Mouse (Mus musculus) left cerebral cortex, adult 11 months (tissue): ENCODE measurements at regions not wholly inside any gene's neighbourhood (a gene's known extent, or its start where the extent isn't known, plus 50 kb on each side); places are given as distances from the start of the nearest gene placed in this dataset.

Experiments
- DNase-seq: peaks from one replicate; pipeline ENCODE4 v3.0.0; 2022; ENCODE audit warnings: low spot score

DNA sequence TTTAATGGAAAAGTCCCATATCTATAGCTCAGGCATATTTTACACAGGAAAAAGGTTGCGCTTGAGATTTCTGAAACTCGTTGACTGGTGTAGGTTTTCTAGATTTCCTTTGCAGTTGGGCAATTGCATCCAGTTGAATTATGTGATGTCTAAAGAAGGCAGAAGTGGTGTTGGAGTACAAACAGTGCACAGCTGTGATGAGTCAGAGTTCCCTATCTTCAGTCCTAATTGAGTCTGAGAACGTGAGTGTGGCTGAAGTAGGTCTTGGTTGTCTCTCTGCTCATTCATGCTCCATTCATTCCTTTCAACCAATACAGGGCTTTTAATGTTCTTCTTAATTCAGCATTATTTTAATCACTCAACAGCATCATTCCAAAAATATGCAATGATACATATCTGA, 142.9 kb upstream of the Dpyd start:
- DNase-seq, result no peak

DNA sequence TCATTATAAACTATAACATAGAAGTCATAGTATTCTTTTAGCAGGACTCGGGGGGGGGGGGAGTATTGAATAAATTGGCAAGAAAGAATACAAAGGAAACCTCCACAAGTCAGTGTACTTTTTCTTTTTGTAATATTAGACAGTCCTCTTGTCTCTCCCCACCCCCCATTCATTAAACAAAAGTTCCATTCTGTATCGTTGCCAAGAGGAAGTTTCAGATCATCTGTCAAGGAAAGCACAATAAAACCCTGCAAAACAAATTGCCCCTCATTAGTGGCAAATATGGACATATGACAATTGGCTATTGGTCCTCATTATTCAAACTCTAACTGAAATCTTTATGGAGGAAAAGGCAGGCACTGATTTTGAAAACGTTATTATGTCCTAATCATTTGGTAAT, 140.2 kb upstream of the Dpyd start:
- DNase-seq, result no peak

DNA sequence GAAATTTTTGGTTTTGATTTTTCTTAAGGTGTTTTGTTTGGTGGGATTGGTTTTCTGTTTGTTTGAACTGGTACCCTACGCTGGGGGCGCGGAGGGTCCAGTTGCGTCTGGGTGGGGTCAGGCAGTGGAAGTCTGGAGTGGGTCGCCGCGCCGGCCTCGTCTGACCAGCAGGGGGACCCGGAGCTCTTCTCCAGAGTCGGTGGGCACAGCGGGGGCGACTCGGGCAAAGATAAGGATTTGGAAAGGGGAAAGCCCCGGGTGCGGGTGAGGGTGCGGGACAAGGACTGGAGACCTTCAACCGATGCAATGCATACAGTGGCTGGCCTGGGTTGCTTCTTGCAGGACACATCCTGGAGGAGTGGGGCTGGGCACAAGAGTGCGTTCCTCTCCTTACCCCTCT, 136.2 kb upstream of the Dpyd start:
- DNase-seq, result no peak

DNA sequence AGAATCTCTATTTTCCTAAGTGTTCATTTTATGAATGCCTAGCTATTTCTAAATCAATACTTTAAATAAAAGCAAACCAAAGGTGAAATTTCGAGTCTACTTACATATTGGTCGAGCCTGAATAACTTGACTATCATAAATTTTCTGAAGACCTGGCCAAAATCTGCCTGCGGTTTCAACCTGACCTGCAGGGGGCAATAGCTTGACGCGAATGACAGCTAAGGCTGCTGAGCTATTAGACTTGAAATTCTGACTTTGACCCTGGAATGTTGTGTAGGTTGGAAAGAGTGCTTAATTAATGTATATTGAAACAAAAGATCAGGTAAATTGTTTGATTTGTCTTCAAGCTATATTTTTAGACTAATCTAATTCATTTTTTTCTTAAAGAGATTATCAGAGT, 133.4 kb upstream of the Dpyd start:
- DNase-seq, result peak; percentile 72

DNA sequence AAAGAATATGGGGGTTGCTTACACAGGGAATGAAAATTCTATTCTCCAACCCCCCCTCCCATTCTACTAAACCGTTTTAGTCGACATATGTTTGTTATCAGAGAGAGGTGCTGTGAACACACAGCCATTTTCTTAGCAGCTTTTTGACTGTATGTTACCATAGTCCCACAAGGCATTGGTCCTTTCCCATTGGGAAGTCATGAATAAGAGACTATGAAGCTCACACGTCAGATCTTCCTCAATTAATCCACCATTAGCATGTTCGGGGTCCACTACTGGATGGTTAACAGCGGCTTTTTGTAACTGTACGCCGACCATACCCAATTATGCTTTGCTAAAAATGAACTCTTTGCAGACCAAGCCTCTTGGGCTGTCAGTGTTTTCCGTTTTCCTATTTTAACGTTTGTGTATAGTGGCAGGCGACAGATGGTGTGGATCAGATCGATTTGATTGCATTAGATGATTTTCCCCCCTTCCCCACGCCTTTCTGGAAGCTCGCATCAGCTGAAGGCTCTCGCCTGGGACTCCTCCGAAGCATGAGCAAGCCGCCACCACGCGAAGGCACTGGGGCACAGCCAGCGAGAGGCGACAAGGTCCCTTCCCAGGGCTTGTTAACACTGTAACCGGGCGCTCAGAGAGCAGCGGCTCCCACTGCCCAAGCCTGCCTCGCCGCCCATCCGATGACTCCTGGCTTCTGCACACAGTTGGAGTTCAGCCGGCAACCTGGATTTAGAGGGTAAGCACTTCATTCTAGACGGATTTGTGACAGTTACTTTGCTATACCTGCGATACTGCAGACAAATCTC, 131.9 kb upstream of the Dpyd start:
- DNase-seq, result no peak

DNA sequence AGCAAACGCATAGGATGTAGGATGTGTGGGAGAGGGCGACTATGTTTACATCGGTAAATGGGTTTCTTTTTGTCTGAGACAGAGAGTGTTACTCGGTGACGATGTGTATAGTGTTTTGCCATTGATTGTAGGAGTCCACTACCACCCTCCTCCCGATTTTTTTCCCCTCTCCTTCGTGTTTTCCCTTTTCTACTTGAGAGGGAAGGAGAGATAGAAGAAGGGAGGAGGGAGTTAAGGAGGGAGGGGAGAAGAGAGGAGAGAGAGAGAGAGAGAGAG, 131.4 kb upstream of the Dpyd start:
- DNase-seq, result no peak

DNA sequence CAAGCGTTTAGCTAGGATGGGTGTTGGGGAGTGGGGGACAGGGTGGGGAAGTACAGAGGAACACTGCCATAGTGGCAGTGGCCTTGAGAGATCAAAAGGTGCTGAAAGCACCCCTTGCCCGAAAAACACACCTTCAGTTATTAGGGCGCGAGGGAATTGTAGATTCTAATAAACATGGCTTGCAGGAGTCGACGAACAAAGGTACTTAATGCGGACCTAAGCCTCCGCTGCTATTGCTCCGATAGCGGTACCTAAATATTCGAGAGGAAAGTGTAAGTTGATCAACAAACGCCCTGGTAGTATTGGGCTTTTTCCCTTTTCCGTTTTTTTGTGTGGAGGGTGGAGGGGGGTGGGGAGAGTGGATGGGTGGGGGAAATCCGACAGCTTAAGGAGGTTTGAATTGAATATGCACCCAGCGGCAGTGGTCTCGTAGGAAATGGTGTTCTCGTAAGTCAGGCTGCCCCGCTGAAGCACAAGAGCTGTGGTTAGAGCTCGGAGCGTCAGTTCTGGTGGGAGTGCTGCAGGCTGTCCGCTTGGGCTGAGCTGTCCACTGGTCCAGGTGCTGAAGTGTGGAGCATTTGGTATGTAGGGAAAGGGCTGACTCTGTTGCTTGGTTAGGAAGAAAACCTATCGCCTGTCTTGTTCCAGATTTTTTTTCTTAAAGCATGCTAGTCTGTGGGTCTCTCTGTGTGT, 130.8 kb upstream of the Dpyd start:
- no peak for DNase-seq

DNA sequence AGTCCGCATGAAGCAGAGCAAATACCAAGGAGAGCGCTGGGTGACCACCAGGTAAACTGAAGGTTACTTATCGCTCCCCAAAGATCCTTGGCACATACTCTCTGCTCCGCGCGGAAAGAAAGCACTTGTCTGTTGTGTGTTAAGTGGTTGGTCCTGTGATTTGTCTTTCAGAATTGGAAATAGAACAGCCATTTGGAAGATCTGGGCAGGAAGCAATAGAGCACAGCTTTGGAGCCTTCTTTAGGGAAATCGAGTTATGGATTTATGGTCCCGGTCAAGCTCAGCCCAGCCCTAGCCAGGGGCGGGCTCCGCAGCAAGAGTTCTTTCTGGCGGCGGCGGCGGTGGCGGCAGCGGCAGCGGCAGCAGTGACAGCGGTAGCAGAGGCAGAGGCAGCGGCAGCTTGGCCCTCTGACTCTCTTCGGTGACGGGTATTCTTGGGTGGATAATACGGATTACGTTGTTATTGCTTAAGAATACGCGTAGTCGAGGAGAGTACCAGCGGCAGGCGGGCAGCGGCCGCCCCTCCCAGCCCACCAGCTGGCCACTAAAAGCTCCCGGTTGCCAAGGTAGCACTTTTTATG, 128.4 kb upstream of the Dpyd start:
- no peak for DNase-seq

DNA sequence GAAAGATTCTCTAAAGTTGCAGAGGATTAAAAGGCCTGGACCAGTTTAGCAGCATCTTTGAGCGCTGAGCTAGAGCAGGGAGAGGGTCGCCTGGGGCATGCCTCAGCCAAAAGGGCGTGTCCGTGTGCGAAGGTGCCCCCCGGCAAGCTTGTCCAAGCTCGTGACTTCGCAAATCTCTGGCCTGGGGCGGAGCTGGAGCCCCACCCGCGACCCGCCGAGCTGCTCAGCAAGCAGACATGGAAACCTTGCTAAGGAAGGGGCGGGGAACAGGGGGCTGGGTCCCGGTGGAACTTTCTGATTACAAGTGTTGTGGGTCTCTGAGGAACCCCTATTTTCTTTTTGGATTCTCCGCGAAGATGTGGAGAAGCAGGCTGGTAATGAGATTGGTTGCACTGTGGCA, 127.6 kb upstream of the Dpyd start:
- no peak for DNase-seq

DNA sequence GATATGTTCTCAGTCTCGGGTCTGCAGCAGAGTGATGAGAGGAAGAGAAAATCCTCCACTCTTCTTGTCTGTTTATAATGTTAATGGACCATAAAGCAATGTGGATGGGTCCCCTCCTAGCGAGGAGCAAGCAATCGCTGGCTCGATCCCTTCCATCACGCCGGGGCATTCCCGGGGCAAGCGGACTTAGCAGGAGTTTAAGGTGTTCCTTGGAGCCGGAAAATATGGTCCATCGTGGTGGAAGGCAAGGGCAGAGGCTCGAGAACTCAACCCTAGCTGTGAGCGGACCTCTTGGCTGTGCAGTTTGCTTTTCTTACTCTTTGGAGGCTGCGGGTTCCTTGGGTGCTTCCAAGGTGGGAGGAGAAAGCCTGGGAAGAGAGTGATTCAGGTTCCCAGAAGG, 127.1 kb upstream of the Dpyd start:
- no peak for DNase-seq

DNA sequence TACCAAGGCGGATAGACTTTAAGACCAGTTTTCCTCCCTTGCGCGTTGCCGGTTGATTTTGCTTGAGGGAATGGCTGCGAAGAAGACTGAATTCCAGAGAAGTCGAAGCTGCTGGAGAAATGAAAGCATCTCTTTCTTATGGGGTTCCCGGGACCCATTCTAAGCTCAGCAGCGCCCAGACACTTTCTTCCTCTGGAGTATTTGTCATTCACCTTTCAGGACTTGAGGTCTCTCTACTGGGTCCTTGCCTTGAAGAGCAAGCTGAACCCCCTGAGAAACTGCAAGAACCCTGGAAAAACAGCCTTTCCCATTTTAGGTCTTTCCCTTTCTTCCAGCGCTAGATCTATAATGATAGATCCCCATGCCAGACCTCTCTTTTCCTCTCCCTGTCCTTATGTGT, 126.7 kb upstream of the Dpyd start:
- DNase-seq, result no peak

DNA sequence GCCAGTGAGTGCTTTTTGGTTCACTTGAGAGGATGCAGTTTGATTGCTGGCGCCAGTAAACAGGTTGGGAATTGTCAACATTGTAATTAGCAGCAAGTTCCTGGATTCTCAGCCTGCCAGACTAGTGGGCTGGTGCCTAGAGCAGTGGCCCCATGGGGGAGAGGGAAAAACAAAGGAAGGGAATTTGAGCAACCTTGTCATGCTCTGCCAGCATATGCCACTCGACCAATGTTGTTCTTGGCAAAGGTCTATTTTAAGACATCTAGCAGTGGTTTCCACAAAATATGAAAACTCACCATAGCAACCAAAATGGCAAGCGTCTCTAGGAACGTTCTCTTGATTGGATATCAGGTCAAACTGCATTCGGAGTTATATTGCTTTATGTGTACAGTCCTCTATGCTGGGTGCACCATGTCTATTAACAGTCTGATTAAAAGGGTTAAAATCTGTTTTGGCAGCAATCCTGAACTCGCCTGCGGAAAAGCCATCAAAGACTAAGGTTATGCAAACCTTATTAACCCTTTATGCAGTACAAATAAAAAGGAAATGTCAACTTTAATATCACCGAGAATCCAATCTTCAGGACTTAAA, 118.1 kb upstream of the Dpyd start:
- DNase-seq, result no peak

DNA sequence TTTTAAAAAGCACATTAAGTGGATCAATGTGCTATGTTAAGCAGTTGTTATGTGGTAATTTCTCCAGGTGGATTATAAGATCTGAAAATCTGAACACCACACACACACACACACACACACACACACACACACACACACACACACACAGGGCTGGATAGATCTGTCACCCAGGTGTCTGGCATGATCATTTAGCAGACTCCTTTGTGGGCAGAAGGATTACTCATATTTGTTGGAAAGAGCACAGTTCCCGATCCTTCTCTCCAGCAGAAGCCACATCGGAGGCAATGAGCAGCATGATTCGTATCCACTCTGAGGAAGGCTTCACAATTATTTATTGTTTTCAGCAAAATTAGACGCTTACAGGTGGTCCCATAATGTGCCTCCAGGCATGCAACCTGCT, 116.6 kb upstream of the Dpyd start:
- no peak for DNase-seq

DNA sequence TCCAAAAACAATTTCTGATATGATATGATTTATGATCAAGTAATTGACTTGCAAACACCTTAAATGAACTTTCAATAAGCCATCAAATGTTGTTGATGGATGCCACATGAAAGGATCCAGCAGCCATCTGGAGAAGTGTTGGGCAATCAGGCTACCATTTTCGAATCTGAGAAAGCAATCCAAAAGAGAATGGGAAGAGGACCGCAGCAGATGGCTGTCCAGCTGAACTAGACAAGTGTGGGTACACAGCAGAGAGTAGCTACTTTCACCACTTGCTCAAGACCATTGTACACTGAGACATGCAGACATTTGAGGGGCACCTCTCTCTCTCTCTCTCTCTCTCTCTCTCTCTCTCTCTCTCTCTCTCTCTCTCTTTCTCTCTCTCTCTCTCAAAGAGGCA, 102.3 kb upstream of the Dpyd start:
- no peak for DNase-seq

DNA sequence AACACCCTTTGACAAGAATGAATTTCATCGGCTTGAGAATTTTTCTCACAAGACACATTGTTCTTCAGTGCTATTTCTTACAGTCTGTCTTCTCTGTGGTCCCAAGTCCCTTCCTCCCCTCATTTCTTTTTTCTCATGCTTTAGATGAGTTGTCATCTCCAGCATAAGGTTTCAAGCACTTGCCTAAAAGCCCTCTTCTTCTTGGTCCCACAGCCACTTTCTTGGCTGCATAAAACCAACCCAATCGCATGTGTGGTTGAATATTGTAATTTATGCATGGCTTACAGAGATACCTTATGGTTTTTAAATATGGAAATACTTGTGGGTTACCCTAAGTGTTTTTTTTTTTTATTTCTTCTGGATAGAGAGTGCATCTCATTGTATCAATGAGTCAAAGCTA, 96.3 kb upstream of the Dpyd start:
- DNase-seq, result no peak

DNA sequence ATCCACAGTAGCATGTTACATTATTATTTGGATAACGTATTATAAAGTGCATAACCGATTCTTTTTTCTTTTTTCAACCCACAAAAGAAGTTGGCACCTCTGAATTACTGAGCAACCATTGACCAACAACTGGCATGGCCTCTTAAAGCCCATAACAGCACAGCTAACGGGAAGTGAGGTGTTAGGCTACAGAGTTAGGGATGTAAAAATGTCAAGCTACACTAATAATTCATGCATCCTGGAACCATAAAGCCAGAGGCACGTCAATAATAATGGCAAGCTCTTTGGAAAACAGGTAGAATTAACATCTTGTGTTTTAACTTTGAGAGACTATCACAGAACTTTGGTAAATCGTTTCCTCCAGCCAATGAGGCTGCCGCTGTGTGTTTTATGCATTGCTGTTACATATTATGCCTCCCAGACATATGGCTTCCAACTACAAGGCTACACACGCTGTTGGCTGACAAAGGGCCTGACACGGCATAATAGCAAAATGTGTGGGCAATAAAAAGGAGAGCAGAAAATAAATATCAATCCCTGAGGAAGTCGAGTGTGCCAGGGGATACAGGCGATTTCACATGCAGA, 89.6 kb upstream of the Dpyd start:
- DNase-seq, result no peak

DNA sequence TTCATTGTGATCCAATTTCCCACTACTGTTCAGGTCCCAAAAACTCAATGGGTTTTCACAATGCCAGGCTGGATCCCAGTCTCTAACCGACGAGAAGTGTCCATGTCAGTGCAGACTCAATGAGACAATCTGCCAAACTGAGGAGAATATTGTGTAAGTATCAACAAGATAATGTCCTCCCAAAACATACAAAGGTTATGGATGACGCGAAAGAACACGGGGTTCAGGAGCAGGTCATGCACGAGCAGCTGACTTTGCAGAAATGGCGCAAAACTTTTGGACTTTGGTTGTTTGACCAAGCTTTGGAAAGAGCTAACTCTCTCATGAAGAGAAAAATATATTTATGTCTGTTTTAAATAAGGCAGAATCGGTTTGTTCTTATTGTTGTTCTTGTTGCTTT, 83.9 kb upstream of the Dpyd start:
- no peak for DNase-seq

DNA sequence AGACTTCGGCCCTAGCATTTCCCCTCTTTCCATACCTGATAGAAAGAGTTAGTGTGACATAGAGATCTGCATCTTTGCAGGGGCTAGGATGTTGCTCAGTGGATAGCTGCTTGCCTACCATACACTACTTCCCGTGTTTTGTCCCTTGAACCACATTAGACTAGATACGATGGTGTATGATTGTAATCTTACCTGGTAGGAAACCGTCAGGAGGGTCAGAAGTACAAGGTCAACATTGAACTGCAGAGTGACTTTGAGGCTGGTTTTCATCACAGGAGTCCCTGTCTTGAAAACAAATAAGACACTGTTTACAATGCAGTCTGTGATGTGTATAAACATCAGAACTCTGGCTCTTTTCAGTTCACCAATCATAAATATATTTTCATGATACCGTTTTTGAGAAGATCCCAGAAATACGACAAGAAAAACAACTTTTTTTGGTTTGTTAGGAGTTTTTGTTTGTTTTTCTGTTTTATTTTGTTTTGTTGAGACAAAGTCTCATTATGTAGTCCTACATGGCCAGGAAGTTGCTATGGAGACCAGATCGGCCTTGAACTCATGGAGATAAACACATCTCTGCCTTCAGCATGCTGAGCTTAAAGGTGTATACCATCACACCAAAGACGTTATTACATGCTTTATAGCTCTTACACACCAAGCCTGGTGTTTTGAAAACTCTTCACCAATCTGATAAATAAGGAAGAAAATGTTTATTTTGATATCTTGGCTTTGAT, 81.2 kb upstream of the Dpyd start:
- no peak for DNase-seq

DNA sequence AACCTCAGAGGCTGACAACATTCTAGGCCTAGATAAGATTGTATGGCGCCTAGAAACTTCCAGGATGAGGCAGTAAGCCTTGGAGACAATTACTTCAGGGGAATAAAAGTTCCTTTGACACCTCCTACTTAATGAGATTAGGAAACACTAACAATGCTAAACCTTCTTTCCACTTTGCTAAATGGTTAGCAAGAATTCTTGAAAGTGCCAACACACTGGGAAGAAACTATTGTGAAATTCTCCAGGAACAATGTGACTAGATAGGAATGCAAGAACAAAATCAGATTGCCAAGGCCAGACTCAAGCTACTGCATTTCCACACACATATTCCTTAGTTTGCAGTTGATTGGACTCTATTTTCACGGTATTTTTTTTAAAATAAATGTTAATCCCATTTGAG, 76.0 kb upstream of the Dpyd start:
- no peak for DNase-seq

DNA sequence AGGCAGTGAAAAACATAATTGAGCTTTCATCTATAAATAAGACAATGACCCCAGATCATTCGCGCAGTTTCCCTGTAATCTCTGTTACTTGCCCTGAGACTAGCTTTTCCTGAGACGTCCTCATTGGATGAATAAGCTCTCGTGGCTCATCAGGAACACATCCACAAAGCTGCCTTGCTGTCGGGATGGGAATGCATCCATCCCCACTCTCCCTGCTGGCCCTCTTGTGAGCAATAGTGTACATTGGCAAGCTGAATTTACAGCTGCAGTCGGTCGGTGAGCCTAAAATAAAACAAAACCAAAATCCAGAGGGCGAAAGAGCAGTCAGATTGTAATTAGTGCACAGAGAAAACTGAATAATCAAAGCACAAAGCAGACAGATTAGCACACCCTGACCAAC, 74.5 kb upstream of the Dpyd start:
- DNase-seq, result no peak

DNA sequence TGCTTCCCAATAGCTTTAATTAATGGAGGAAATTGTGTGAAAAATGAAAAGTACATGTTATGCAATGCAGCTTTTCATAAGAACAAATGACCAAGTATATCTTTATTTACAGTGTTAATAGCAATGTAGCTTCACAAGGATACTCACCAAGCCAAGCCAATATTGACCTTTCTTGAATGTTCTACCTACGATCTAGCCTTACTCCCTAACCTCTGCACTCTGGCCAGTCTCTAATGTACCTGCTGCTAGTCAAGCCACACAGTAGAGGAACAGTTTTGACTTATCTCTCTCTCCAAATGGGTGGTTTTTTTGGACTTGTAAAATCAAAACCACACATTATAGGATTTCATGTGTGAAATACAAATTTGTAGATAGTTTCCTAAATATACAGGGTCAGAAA, 70.8 kb upstream of the Dpyd start:
- DNase-seq, result no peak

DNA sequence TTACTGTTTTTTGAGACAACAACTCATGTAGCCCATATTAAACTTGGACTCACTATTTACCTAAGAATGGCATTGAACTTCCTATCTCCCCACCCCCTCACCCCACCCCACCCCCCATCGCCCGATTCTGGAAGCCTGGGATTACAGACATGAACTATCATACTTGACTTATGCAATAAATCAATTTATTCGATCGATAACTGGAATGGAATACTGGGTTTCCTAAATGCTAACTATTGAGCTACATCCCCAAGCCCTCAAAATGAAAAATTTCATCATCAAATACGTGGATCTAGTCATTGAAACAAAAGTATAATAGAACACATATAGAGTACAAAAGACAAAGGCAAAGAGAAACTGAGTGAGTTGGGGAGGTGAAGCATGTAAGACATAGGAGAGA, 70.1 kb upstream of the Dpyd start:
- no peak for DNase-seq
